Comparison of ENCODE assay signal across 16 mouse cellular contexts in genomic region chr14:21669218-21669617, GRCm38 (mm10). TPM values are rescaled to one million over a fixed set of nuclear protein-coding genes. Genes with fewer than 3 reads are reported as not detected.
DNase-seq lines count a peak whose midpoint lies in the region; ATAC-seq and TF ChIP-seq lines count a peak whose summit lies in the region.
"Had no signal": no experiment of that assay in that cellular context is flagged by ENCODE, and none has a peak within 500 bp of the region (broad histone marks: within the 10 kb centered on the region; RNA-seq: fewer than 3 reads in every experiment).

No protein-coding gene starts in this region.

- DNase-seq in forebrain, embryonic 11.5 days (ENCODE audit: low spot score) = peak; percentile 42
- no peak for DNase-seq in forebrain, postnatal 0 days
- DNase-seq in kidney, postnatal 10 days = peak; percentile 41
- DNase-seq in lung, adult 18-20 months = no peak
- DNase-seq in lung, postnatal 10 days = peak; percentile 44
- DNase-seq in spleen, adult 18-20 months = no peak
- DNase-seq: adrenal gland, postnatal 36 days; cerebellum, adult 9-11 months; gastrocnemius, postnatal 25 days; kidney, adult 2 months had no signal

- H3K4me1 ChIP-seq in forebrain, embryonic 11.5 days (replicated peaks; ENCODE audit: control insufficient read depth, insufficient read depth, low read length) = no peaks in the 10 kb centered on the region
- H3K4me1 ChIP-seq in forebrain, postnatal 0 days (ENCODE audit: insufficient read depth) = no peaks in the 10 kb centered on the region
- H3K4me1 ChIP-seq in kidney, embryonic 15.5 days = peaks cover 30% of the 10 kb centered on the region
- H3K4me1 ChIP-seq in lung, embryonic 15.5 days = peaks cover 19% of the 10 kb centered on the region

- no peak overlapping the region for H3K4me2 ChIP-seq in forebrain, embryonic 11.5 days (ENCODE audit: low read depth, low read length, severe bottlenecking)
- no peak overlapping the region for H3K4me2 ChIP-seq in forebrain, postnatal 0 days (ENCODE audit: low read depth)
- H3K4me2 ChIP-seq in kidney, embryonic 15.5 days = no peak overlapping the region
- no peak overlapping the region for H3K4me2 ChIP-seq in lung, embryonic 15.5 days
- H3K4me2 ChIP-seq: midbrain, embryonic 11.5 days had no signal

- no peak overlapping the region for H3K27ac ChIP-seq in forebrain, embryonic 11.5 days (ENCODE audit: low read depth, low read length)
- no peak overlapping the region for H3K27ac ChIP-seq in forebrain, postnatal 0 days (ENCODE audit: low read depth, low read length)
- H3K27ac ChIP-seq in kidney, embryonic 15.5 days = no peak overlapping the region
- H3K27ac ChIP-seq in lung, embryonic 15.5 days = peak overlapping the region; percentile 32
- H3K27ac ChIP-seq: liver, embryonic 14.5 days had no signal

- no peak for TF ChIP-seq CTCF in forebrain, postnatal 0 days (IDR thresholded peaks at IDR 0.05; ENCODE audit: low read depth)

- peaks cover 8% of the 10 kb centered on the region for H3K36me3 ChIP-seq in forebrain, embryonic 11.5 days (ENCODE audit: control insufficient read depth, insufficient read depth, low read length)
- H3K36me3 ChIP-seq in forebrain, postnatal 0 days (ENCODE audit: insufficient read depth) = peaks cover 56% of the 10 kb centered on the region
- H3K36me3 ChIP-seq in kidney, embryonic 15.5 days = peaks cover 64% of the 10 kb centered on the region
- H3K36me3 ChIP-seq in lung, embryonic 15.5 days = peaks cover 26% of the 10 kb centered on the region

- no peak overlapping the region for H3K9ac ChIP-seq in forebrain, embryonic 11.5 days (ENCODE audit: low read length)
- H3K9ac ChIP-seq in forebrain, postnatal 0 days = no peak overlapping the region
- no peak overlapping the region for H3K9ac ChIP-seq in kidney, embryonic 15.5 days
- no peak overlapping the region for H3K9ac ChIP-seq in lung, embryonic 15.5 days
- H3K9ac ChIP-seq: liver, embryonic 14.5 days had no signal

- ATAC-seq in forebrain, embryonic 11.5 days (replicated peaks; ENCODE audit: low FRiP score) = no peak
- ATAC-seq in forebrain, postnatal 0 days = no peak
- ATAC-seq in kidney, embryonic 15.5 days (replicated peaks; ENCODE audit: low FRiP score) = no peak
- peak; percentile 69 for ATAC-seq in lung, embryonic 15.5 days (ENCODE audit: borderline replicate concordance, extremely low read depth, low FRiP score, low TSS enrichment)

- no peak overlapping the region for H3K4me3 ChIP-seq in forebrain, embryonic 11.5 days (ENCODE audit: low read depth, low read length)
- H3K4me3 ChIP-seq in forebrain, postnatal 0 days (ENCODE audit: low read depth, low read length) = no peak overlapping the region
- no peak overlapping the region for H3K4me3 ChIP-seq in kidney, embryonic 15.5 days (replicated peaks)
- H3K4me3 ChIP-seq in lung, embryonic 15.5 days = no peak overlapping the region
- H3K4me3 ChIP-seq: erythroblast, embryonic 14.5 days had no signal

- no peaks in the 10 kb centered on the region for H3K27me3 ChIP-seq in forebrain, embryonic 11.5 days (ENCODE audit: control insufficient read depth, insufficient read depth, low read length)
- no peaks in the 10 kb centered on the region for H3K27me3 ChIP-seq in forebrain, postnatal 0 days (ENCODE audit: insufficient read depth, low read length)
- H3K27me3 ChIP-seq in kidney, embryonic 15.5 days = no peaks in the 10 kb centered on the region
- H3K27me3 ChIP-seq in lung, embryonic 15.5 days = no peaks in the 10 kb centered on the region

- WGBS in forebrain, embryonic 11.5 days = 96% methylated on average over 11 of the region's 11 CpGs
- WGBS in forebrain, postnatal 0 days = 89% methylated on average over 11 of the region's 11 CpGs
- WGBS in kidney, embryonic 15.5 days = 79% methylated on average over 11 of the region's 11 CpGs
- WGBS in lung, embryonic 15.5 days = 51% methylated on average over 11 of the region's 11 CpGs

- H3K9me3 ChIP-seq in forebrain, embryonic 11.5 days (ENCODE audit: control insufficient read depth, low read length) = no peaks in the 10 kb centered on the region
- no peaks in the 10 kb centered on the region for H3K9me3 ChIP-seq in forebrain, postnatal 0 days (ENCODE audit: low read length)
- no peaks in the 10 kb centered on the region for H3K9me3 ChIP-seq in kidney, embryonic 15.5 days (replicated peaks)
- H3K9me3 ChIP-seq in lung, embryonic 15.5 days = no peaks in the 10 kb centered on the region

RNA-seq across cellular contexts. Expression of gene Dupd1, which starts 45.2 kb away (rescaled TPM):
- polyA plus RNA-seq in forebrain, embryonic 11.5 days (2014; fragmentation: Nextera tagmentation; extraction: Ambion mirVana) = not detected in 2 replicates
- total RNA-seq in forebrain, postnatal 0 days (2014; rRNA removed) = 0.24 TPM in 1 of 2 replicates, not detected in the other
- 0.33 and 0.35 TPM in 2 replicates for polyA plus RNA-seq in forebrain, postnatal 0 days (2015; fragmentation: Nextera tagmentation; extraction: Ambion mirVana)
- polyA plus RNA-seq in kidney, embryonic 15.5 days (2015; fragmentation: Nextera tagmentation; extraction: Ambion mirVana) = 0.14 TPM in 1 of 2 replicates, not detected in the other
- not detected in 2 replicates for polyA plus RNA-seq in lung, embryonic 15.5 days (2015; fragmentation: Nextera tagmentation; extraction: Ambion mirVana)
- total RNA-seq: heart, postnatal 25 days had no signal
- polyA plus RNA-seq: liver, embryonic 14.5 days; midbrain, embryonic 11.5 days had no signal

Comparison
In these comparisons a context has a peak if more than half of its experiments do, and no peak if none do; other contexts are left out.
1. DNase-seq: peak in forebrain, embryonic 11.5 days (single experiment), kidney, postnatal 10 days (single experiment) and lung, postnatal 10 days (single experiment); none in forebrain, postnatal 0 days (single experiment), lung, adult 18-20 months (0 of 2) and spleen, adult 18-20 months (0 of 2).